Mouse (Mus musculus) lung, adult 2 months (tissue): Measurements from ENCODE around the gene Tuba8.

Experiments
- CTCF ChIP-seq: fragments of 200-500 bp; IDR thresholded peaks from 2 replicates; pipeline ENCODE4 v1.5.1; 2011; ENCODE audit warnings: mild to moderate bottlenecking, low read length, control low read depth; ENCODE audit not compliant: insufficient read depth
- POLR2A ChIP-seq: fragments of 200-500 bp; IDR thresholded peaks from 2 replicates; pipeline ENCODE4 v1.6.1; 2011; ENCODE audit warnings: low read depth, mild to moderate bottlenecking, control low read depth, low read length, borderline replicate concordance; ENCODE audit errors: extremely low read depth

DNA sequence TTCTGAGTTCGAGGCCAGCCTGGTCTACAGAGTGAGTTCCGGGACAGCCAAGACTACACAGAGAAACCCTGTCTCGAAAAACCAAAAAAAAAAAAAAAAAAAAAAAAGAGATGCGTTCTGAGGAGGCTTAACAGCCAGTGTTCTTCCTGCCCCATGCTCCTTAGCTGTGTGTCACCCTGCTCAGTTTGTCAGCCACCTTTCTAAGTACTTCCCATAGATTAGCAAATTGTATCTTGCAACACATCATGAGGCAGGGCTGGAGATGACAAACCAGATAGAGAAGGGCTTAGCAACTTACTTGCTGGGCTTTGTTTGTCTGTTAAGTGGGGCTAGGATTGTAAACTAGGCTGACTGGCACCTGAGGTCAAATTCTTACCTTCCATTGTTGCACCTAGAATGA, 10.0 kb upstream of the Tuba8 start:
- TF ChIP-seq CTCF, result no peak
- no peak for TF ChIP-seq POLR2A
